Mouse (Mus musculus) monocyte, adult 5-6 weeks (primary cell): ENCODE data around the gene Crygs. TPM values are rescaled to one million over a fixed set of nuclear protein-coding genes. Genes with fewer than 3 reads are reported as not detected.

Experiments used
- ATAC-seq: fragments of 153-309, 156-312 bp; replicated peaks from 2 replicates; pipeline ENCODE4 v1.8.0; 2017; ENCODE audit warnings: mild to moderate bottlenecking; ENCODE audit not compliant: low TSS enrichment, insufficient number of reproducible peaks, severe bottlenecking, poor library complexity, low FRiP score
- total RNA-seq: library from RNA; stranded (forward); fragments of 200-1000, 200-491, 200-594 nt; gene quantifications from 3 replicates; pipeline ENCODE4 v1.2.3, GENCODE M21; 2017

Crygs gene
- total RNA-seq = not detected in 3 replicates

DNA sequence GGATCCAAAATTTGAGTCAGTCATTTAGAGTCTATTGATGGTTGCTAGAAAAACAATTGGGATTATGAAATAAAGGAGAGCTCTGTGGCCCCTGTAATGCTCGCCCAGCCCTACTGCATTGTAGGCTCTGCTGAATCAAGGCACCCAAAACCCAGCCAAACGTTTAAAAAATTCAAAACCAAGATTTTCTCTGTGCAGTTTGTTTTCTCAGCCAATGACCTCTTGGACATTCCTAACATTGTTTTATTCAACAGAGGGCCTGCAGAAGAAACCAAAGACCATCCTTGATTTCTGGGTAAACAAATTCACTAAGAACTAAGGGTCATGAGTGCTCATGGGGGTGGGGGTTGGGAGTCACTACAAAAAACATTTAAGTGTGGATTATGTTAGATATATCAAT is at the start of gene Crygs:
Gene Crygs (minus strand): TSS at position 101 of the 400 bp plus-strand sequence.
- ATAC-seq = no peak

GRCm38 (mm10) chr16:22857431-22858113 is 46.2 kb upstream of the Crygs start, which contains the start of the genes Tbccd1 and Dnajb11:
Gene Tbccd1, minus strand, starts transcription at chr16:22857669.
Gene Dnajb11, plus strand, starts transcription at chr16:22857845.
- ATAC-seq = peak; percentile 99

DNA sequence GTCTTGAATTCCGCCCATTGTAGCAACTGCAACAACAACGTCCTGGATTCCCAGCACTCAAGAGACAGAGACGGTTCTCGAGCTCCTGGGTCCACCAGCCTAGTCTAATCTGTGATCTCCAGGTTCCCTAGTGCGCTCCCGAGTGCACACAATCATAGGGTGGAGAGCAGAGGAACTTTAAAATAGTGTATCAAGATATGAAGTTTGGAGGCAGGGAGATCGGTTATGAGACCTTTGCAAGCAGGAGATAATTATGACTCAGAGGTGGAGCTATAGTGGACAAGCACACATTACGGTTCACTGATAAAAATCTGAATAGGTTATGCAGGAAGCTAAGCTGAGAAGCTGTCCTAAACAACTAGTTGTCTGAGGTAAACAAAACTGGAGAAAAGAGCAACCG is 45.4 kb upstream of the Crygs start:
- ATAC-seq = no peak

DNA sequence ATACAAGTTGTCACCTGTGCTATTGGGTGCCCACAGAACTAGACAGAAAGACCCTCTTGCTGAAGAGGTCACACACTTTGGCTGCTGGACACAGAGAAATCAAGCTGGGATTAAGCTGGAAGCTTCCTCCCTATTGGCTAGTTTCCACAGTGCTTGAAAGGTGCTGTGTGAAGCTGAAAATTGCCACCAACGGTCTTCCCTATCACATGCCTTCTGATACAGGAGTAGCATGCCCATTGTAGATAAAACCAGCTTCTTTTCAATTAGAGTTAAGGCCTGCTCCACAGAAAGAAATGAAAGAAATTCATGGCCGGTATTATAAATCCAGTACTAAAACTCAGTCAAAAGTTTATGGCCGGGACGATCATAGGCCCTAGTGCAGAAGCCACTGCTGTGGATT is 41.3 kb upstream of the Crygs start:
- ATAC-seq = no peak

- no peak for ATAC-seq
Measured at GRCm38 (mm10) chr16:22848331-22848730, 37.0 kb upstream of the Crygs start.

- no peak for ATAC-seq
Measured at GRCm38 (mm10) chr16:22847686-22848085, 36.3 kb upstream of the Crygs start.

GRCm38 (mm10) chr16:22845481-22845880 is 34.1 kb upstream of the Crygs start:
- ATAC-seq = no peak

- ATAC-seq = no peak
Measured at GRCm38 (mm10) chr16:22844834-22845233, 33.5 kb upstream of the Crygs start.

DNA sequence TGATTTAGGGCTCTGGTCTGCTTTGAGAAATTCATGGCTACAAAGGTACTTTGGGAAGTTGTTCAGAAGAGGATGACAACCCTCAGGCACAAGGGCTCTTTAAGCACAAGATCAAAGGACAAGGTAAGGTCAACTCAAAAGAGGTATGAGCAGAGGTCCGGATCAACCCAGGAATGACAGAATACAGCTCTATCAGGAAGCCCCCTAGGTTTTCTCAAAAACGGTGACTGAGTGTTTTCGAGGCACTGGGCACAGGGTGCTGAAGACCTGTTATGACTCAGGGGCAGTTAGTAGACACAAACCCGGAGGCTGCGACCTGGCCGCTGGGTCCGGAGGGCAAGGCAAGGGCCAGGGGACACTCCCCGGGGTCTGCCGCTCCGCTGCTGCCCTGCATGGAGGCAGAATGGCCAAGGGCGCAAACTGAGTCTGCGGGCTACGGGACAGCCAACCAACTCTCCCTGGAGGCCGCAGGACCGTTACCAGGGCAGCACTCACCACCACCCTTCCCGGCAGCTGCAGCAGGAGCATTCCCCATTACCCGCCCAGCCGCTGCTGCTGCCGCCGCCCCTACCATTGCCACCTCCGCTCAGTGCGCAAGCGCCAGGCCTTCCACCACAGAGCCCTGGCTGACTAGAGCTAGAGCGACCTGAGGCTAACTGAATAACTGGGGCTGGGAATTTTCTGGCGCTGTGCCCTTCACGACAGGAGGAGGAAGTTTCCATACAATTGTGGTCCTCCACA is 32.9 kb upstream of the Crygs start:
- ATAC-seq = no peak

- ATAC-seq = no peak
Measured at GRCm38 (mm10) chr16:22842871-22843270, 31.5 kb upstream of the Crygs start.

GRCm38 (mm10) chr16:22839146-22839857 is 27.9 kb upstream of the Crygs start:
- no peak for ATAC-seq

- no peak for ATAC-seq
Measured at GRCm38 (mm10) chr16:22832932-22833525, 21.7 kb upstream of the Crygs start.

GRCm38 (mm10) chr16:22820731-22821130 is 9.4 kb upstream of the Crygs start:
- no peak for ATAC-seq

GRCm38 (mm10) chr16:22807468-22808070 is 3.8 kb downstream of the Crygs start:
- peak; percentile 62; the same call in 1 of the 2 replicates for ATAC-seq

GRCm38 (mm10) chr16:22802786-22803185 is 8.6 kb downstream of the Crygs start:
- no peak for ATAC-seq

- ATAC-seq = no peak
Measured at GRCm38 (mm10) chr16:22800849-22801109, 10.6 kb downstream of the Crygs start.

DNA sequence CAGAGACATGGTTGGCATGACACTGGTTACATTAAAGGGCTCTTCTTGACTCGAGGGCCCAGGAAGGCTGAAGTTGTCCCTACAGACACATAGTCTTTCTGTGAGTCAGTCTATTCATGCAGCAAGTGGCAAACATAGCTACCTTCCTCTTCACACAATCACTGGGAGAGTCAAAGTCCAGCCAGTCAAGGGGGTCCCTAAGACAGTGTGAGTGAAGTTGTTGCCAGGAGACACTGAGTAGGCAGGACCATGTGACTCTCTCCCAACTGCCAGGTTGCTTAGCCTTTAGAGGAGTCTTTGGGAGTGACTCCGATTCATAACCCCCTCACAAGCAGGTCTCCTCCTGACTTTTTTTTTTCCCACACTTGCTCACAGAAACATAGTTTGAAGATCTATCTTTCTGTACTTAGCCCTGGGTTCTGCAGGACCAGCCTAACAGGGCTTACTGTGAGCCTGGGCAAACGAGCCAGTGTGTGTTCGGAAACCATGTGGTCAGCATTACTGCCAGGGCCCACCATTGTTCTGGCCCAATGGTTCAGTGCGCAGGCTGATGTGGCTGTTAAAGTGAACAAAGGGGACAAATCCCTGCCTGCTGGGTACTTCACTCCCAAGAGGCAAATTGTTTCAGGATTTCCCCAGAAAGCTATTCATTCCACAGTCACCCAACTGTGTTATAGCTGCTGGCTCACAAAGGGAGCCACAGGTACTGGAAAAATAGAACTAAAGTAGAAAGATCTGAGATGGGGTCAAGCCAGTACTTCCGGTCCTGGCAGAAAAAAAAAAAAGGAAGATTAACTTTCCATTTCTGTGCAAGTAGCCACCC is 11.1 kb downstream of the Crygs start:
- no peak for ATAC-seq

GRCm38 (mm10) chr16:22798520-22798919 is 12.9 kb downstream of the Crygs start:
- peak; percentile 85 for ATAC-seq
